Mouse (Mus musculus): ENCODE measurements at regions not wholly inside any gene's neighbourhood (a gene's known extent, or its start where the extent isn't known, plus 50 kb on each side); places are given as distances from the start of the nearest gene placed in this dataset.

DNA sequence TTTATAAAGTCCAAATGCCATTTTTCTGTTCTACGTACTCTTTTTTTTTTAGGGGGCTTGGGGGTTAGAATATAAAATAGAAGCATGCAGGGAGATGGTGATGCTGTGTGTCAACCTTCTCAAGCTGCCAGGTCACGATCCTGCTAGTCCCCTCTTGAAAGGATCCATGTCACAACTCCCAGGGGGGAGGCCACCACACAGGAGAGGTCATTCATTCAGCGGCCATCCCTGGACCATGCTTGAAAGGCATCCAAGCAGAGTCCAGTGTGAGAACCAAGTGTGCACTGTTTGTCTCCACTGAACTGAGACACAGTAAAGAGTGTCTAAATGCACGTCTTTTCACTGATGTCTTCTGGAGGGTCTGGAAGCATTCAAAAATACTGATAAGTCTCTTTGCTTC, 119.8 kb upstream of the N6amt1 start:
- no peak for ATAC-seq
- no peak for TF ChIP-seq CTCF (IDR thresholded peaks at IDR 0.05; ENCODE audit: low read depth)

DNA sequence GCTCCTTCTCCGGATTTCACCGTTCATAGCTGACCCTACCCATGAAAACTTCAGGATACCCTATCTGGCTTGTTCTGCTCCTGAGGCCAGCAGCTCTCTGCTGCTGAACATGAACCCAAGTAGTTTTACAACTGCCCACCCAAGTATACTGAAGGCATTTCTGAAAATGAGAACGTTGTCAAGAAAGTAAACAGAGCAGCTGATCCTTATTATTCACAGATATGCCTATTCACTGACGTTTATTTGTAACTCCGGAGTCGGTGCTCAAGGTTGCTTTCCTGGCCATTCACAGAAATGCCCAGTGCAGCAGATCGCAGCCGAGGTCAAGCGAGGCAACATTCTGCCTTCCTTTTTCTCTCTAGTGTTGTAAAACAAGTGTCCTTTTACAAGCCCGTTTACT, 128.4 kb upstream of the N6amt1 start:
- no peak for TF ChIP-seq CTCF (IDR thresholded peaks at IDR 0.05; ENCODE audit: low read depth)
- H3K9ac ChIP-seq, result no peak overlapping the region
- no peak overlapping the region for H3K4me3 ChIP-seq (ENCODE audit: low read depth, low read length)
- no peaks in the 10 kb centered on the region for H3K9me3 ChIP-seq (ENCODE audit: low read length)
- no peak overlapping the region for H3K4me2 ChIP-seq (ENCODE audit: low read depth)
- H3K27ac ChIP-seq (ENCODE audit: low read depth, low read length), result no peak overlapping the region
- no peak for ATAC-seq
- 92% methylated on average over 10 of the region's 10 CpGs for WGBS
- no peaks in the 10 kb centered on the region for H3K4me1 ChIP-seq (ENCODE audit: insufficient read depth)
- H3K27me3 ChIP-seq (ENCODE audit: insufficient read depth, low read length), result no peaks in the 10 kb centered on the region
- H3K36me3 ChIP-seq (ENCODE audit: insufficient read depth), result no peaks in the 10 kb centered on the region
- no peak for DNase-seq

More for the DNA sequence above, 119.8 kb upstream of the N6amt1 start:
- Histone ChIP-seq H3K27ac (ENCODE audit: low read depth, low read length) (no peak overlapping the region), H3K36me3 (ENCODE audit: insufficient read depth) (no peaks in the 10 kb centered on the region), H3K27me3 (ENCODE audit: insufficient read depth, low read length) (no peaks in the 10 kb centered on the region), H3K4me3 (ENCODE audit: low read depth, low read length) (no peak overlapping the region), H3K9ac (no peak overlapping the region), H3K9me3 (ENCODE audit: low read length) (no peaks in the 10 kb centered on the region), H3K4me1 (ENCODE audit: insufficient read depth) (no peaks in the 10 kb centered on the region), H3K4me2 (ENCODE audit: low read depth) (no peak overlapping the region)
- DNase-seq, result no peak
- 61% methylated on average over 4 of the region's 4 CpGs for WGBS

DNA sequence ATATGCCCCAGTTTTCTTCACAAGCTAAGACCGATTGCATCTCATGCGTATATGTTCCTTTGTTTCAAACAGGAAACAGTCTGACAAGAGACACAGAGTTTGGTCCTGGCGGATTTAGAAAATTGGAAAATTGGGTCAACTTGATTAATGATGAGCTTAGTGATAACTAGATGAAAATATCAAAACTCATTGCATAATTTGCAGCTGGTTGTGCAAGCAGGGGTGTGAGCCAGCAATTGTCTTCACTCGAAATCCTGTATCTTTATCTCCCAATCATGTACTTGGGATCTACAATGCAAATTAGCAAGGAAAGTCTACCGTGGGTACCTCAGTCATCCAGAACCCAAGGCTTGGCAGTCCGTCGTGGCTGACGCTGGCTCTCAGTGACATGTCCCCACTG, 128.9 kb upstream of the N6amt1 start:
- H3K4me1 ChIP-seq (ENCODE audit: insufficient read depth), result no peaks in the 10 kb centered on the region
- no peak overlapping the region for H3K4me2 ChIP-seq (ENCODE audit: low read depth)
- no peak for ATAC-seq
- no peak for DNase-seq
- no peaks in the 10 kb centered on the region for H3K36me3 ChIP-seq (ENCODE audit: insufficient read depth)
- no peak overlapping the region for H3K4me3 ChIP-seq (ENCODE audit: low read depth, low read length)
- no peaks in the 10 kb centered on the region for H3K27me3 ChIP-seq (ENCODE audit: insufficient read depth, low read length)
- WGBS, result 86% methylated on average over 8 of the region's 8 CpGs
- no peak overlapping the region for H3K27ac ChIP-seq (ENCODE audit: low read depth, low read length)
- TF ChIP-seq CTCF (IDR thresholded peaks at IDR 0.05; ENCODE audit: low read depth), result no peak
- H3K9ac ChIP-seq, result no peak overlapping the region
- H3K9me3 ChIP-seq (ENCODE audit: low read length), result no peaks in the 10 kb centered on the region

DNA sequence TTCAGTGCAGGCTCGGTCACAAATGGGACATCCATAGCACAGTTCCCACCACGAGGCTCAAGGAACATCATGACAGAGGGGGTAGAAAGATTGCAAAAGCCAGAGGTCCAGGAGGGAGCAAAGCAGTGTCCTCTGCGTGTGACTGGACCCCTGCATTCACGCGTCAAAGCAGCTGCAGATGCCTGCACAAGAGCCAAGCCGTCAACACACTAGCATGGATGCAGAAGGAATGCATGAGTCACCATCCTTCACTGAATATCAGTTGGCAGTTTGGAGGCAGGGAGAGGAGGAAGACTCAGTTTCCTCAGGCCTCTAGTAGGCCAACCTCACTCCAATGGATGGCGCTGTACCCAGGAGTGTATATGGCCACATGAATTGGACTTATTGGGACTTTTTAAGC, 130.0 kb upstream of the N6amt1 start:
- no peak for TF ChIP-seq CTCF (IDR thresholded peaks at IDR 0.05; ENCODE audit: low read depth)
- no peaks in the 10 kb centered on the region for H3K4me1 ChIP-seq (ENCODE audit: insufficient read depth)
- H3K4me2 ChIP-seq (ENCODE audit: low read depth), result no peak overlapping the region
- no peak for DNase-seq
- no peaks in the 10 kb centered on the region for H3K36me3 ChIP-seq (ENCODE audit: insufficient read depth)
- no peaks in the 10 kb centered on the region for H3K9me3 ChIP-seq (ENCODE audit: low read length)
- ATAC-seq, result no peak
- no peak overlapping the region for H3K27ac ChIP-seq (ENCODE audit: low read depth, low read length)
- H3K27me3 ChIP-seq (ENCODE audit: insufficient read depth, low read length), result no peaks in the 10 kb centered on the region
- H3K4me3 ChIP-seq (ENCODE audit: low read depth, low read length), result no peak overlapping the region
- H3K9ac ChIP-seq, result no peak overlapping the region
- 87% methylated on average over 7 of the region's 7 CpGs for WGBS

DNA sequence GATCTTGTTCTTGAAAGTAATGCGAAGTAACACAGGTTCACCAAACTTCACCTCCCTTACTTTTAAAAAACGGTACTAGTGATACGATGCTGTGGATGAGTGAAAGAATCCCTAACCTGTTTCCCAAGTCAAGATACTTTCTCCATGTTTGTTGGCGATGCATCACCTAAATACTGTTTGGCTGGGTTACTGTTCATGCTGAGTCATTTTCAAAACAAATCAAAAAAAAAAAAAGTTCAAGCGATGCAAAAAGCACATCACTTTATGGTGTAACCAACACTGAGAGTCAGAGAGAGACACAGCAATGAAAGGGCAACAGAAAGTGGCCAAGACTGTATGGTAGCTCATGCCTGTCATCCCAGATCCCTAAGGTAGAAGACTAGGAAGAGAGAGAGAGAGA, 133.4 kb upstream of the N6amt1 start:
- H3K9me3 ChIP-seq (ENCODE audit: low read length), result no peaks in the 10 kb centered on the region
- no peaks in the 10 kb centered on the region for H3K4me1 ChIP-seq (ENCODE audit: insufficient read depth)
- no peak overlapping the region for H3K4me3 ChIP-seq (ENCODE audit: low read depth, low read length)
- ATAC-seq (no peak), DNase-seq (no peak)
- no peak overlapping the region for H3K27ac ChIP-seq (ENCODE audit: low read depth, low read length)
- no peaks in the 10 kb centered on the region for H3K27me3 ChIP-seq (ENCODE audit: insufficient read depth, low read length)
- no peak for TF ChIP-seq CTCF (IDR thresholded peaks at IDR 0.05; ENCODE audit: low read depth)
- H3K36me3 ChIP-seq (ENCODE audit: insufficient read depth), result no peaks in the 10 kb centered on the region
- no peak overlapping the region for H3K9ac ChIP-seq
- WGBS, result 93% methylated on average over 5 of the region's 5 CpGs
- no peak overlapping the region for H3K4me2 ChIP-seq (ENCODE audit: low read depth)

DNA sequence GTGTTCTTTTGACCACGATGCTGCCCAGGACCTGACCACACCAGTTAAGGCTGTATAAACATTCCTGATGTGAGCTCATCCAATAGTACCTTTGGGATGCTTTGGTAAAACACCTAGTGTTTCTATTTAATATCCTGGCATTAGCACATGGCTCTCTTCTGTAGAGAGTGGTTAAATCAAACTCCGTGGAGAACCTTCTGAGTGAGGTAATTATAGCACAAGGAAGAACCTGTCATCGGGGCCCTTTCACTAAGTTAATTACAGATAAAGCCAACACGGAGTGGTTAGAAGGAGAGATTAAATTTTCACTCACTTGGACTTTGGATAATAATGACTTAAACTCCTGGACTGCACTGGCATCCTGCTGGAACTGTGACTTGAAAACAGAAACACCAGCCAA, 133.8 kb upstream of the N6amt1 start:
- H3K4me1 ChIP-seq (ENCODE audit: insufficient read depth), result no peaks in the 10 kb centered on the region
- no peak overlapping the region for H3K4me2 ChIP-seq (ENCODE audit: low read depth)
- no peak overlapping the region for H3K27ac ChIP-seq (ENCODE audit: low read depth, low read length)
- no peaks in the 10 kb centered on the region for H3K36me3 ChIP-seq (ENCODE audit: insufficient read depth)
- no peaks in the 10 kb centered on the region for H3K9me3 ChIP-seq (ENCODE audit: low read length)
- no peak overlapping the region for H3K4me3 ChIP-seq (ENCODE audit: low read depth, low read length)
- WGBS, result 59% methylated on average over 4 of the region's 4 CpGs
- DNase-seq (no peak), ATAC-seq (no peak)
- H3K9ac ChIP-seq, result no peak overlapping the region
- TF ChIP-seq CTCF (IDR thresholded peaks at IDR 0.05; ENCODE audit: low read depth), result no peak
- H3K27me3 ChIP-seq (ENCODE audit: insufficient read depth, low read length), result no peaks in the 10 kb centered on the region

DNA sequence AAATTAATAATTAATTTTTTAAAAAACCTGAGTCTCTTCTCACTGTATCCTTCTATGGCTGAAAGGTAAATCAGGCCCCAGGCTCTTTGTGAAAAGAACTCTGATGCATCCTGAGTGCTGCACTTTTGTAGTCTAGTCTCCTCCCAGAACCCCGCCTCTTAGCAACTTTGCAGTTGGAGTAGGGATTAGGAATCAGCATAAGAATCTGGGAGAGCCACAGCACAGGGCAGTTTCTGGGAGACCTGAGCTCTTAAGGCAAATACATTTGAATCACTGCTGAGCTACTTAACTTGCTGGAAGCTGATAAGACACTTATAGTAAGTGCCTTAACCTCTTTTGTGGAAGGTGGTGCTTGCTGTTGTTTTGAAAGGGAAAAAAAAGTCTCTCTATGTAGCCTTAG, 146.1 kb upstream of the N6amt1 start:
- WGBS, result 47% methylated on average over 1 of the region's 1 CpGs
- DNase-seq (no peak), ATAC-seq (no peak)
- no peak for TF ChIP-seq CTCF (IDR thresholded peaks at IDR 0.05; ENCODE audit: low read depth)
- H3K9me3 ChIP-seq (ENCODE audit: low read length), result no peaks in the 10 kb centered on the region
- H3K27ac ChIP-seq (ENCODE audit: low read depth, low read length), result no peak overlapping the region
- H3K36me3 ChIP-seq (ENCODE audit: insufficient read depth), result no peaks in the 10 kb centered on the region
- H3K4me1 ChIP-seq (ENCODE audit: insufficient read depth), result no peaks in the 10 kb centered on the region
- H3K9ac ChIP-seq, result no peak overlapping the region
- no peak overlapping the region for H3K4me3 ChIP-seq (ENCODE audit: low read depth, low read length)
- H3K27me3 ChIP-seq (ENCODE audit: insufficient read depth, low read length), result no peaks in the 10 kb centered on the region
- H3K4me2 ChIP-seq (ENCODE audit: low read depth), result no peak overlapping the region

DNA sequence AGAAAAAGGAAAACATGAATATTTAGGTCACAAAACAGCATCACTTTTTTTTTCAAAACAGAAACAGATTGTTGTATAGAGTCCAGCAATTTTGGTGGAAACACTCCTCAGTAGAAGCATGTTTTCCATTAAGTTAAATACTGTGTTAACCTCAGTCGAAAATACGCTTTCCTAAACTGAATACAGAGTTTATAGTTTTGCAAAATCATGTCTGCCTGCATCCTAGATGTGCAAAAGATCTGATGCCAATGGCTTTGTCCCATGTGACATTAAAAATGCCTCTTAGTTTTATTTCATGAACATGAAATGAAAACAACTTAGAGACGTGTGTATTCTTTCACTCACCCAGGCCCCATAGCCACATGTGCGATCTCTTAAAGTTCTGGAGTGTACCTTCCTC, 163.5 kb upstream of the N6amt1 start:
- Histone ChIP-seq H3K9ac (no peak overlapping the region), H3K27ac (ENCODE audit: low read depth, low read length) (no peak overlapping the region), H3K27me3 (ENCODE audit: insufficient read depth, low read length) (no peaks in the 10 kb centered on the region), H3K36me3 (ENCODE audit: insufficient read depth) (no peaks in the 10 kb centered on the region), H3K4me2 (ENCODE audit: low read depth) (no peak overlapping the region), H3K4me1 (ENCODE audit: insufficient read depth) (no peaks in the 10 kb centered on the region), H3K9me3 (ENCODE audit: low read length) (no peaks in the 10 kb centered on the region), H3K4me3 (ENCODE audit: low read depth, low read length) (no peak overlapping the region)
- DNase-seq (no peak), ATAC-seq (no peak)
- 91% methylated on average over 4 of the region's 4 CpGs for WGBS
- TF ChIP-seq CTCF (IDR thresholded peaks at IDR 0.05; ENCODE audit: low read depth), result no peak
